Mouse (Mus musculus) heart, postnatal 10 days (tissue): ENCODE measurements around the gene Ppt1. TPM values are rescaled to one million over a fixed set of nuclear protein-coding genes. Genes with fewer than 3 reads are reported as not detected.

Experiments
- DNase-seq, 2 experiments: peaks; one replicate each; pipeline ENCODE4 v3.0.0; 2021
- intact Hi-C: fragments of 180-260 bp; cut with DNase I; formaldehyde crosslinking; loops from one replicate; pipeline ENCODE4 v1.15.1; 2025
- total RNA-seq, 2 experiments: library from RNA; stranded (reverse); gene quantifications; 2 replicates each; pipeline ENCODE4 v1.2.3; 2021

Ppt1 gene
- total RNA-seq, 2 experiments from 2014 or later: 40.1 to 46.6 TPM

GRCm38 (mm10) chr4:122898313-122898712, 62.3 kb downstream of the Ppt1 start:
- intact Hi-C loops: loop anchor here (5.0 kb wide), 1 partner anchor 184 kb away; no protein-coding TSS in a partner anchor
- DNase-seq: peak; percentile 71 to 79

- intact Hi-C loops: loop anchor here (5.0 kb wide), 1 partner anchor 95 kb away; no protein-coding TSS in a partner anchor
- peak; percentile 35 to 56 for DNase-seq
These were observed 66.1 kb downstream of the Ppt1 start for GRCm38 (mm10) chr4:122902156-122902555.

GRCm38 (mm10) chr4:122903709-122904108, 67.7 kb downstream of the Ppt1 start:
- intact Hi-C loops: loop anchor here (5.0 kb wide), 1 partner anchor 96 kb away; no protein-coding TSS in a partner anchor
- no peak for DNase-seq

- intact Hi-C loops: no loop called here
- DNase-seq: no peak
These were observed 69.3 kb downstream of the Ppt1 start for GRCm38 (mm10) chr4:122905359-122905758.

Other genes starting within 250 kb of the Ppt1 start
- not detected for gene 9530002B09Rik, start 147.0 kb upstream of the Ppt1 start, total RNA-seq
- gene Cap1, start 49.8 kb downstream of the Ppt1 start, total RNA-seq: 10 to 100 TPM; 84.6 to 89.1 TPM
- gene Mfsd2a, start 124.9 kb downstream of the Ppt1 start, total RNA-seq: 1 to 10 TPM in 1 of 2 experiments, under 1 TPM in 1; 0.12 to 2.3 TPM
- gene Mycl, start 159.4 kb downstream of the Ppt1 start, total RNA-seq: under 1 TPM; 0.22 to 0.84 TPM
- gene Trit1, start 180.4 kb downstream of the Ppt1 start, total RNA-seq: 1 to 10 TPM; 7.7 to 8.3 TPM